ENCODE assay signal across 8 mouse cellular contexts in genomic region chr6:94400471-94401051, GRCm38 (mm10).
DNase-seq lines count a peak whose midpoint lies in the region; ATAC-seq and TF ChIP-seq lines count a peak whose summit lies in the region.

No protein-coding gene starts in this region.

- TF ChIP-seq CTCF in left cerebral cortex, adult 2 months (IDR thresholded peaks at IDR 0.05) = peak; percentile 69

- peak overlapping the region; percentile 36 for H3K4me3 ChIP-seq in left cerebral cortex, adult 2 months
- no peak overlapping the region for H3K4me3 ChIP-seq in embryonic facial prominence, embryonic 15.5 days (replicated peaks)
- no peak overlapping the region for H3K4me3 ChIP-seq in hindbrain, embryonic 12.5 days
- H3K4me3 ChIP-seq in midbrain, embryonic 11.5 days (ENCODE audit: low read depth, low read length) = no peak overlapping the region

- H3K4me1 ChIP-seq in embryonic facial prominence, embryonic 15.5 days = peaks cover 10% of the 10 kb centered on the region; the same call in 1 of the 2 replicates
- H3K4me1 ChIP-seq in hindbrain, embryonic 12.5 days = peaks cover 18% of the 10 kb centered on the region
- peaks cover 15% of the 10 kb centered on the region for H3K4me1 ChIP-seq in midbrain, embryonic 11.5 days (ENCODE audit: control insufficient read depth, insufficient read depth, low read length)

- H3K36me3 ChIP-seq in embryonic facial prominence, embryonic 15.5 days = no peaks in the 10 kb centered on the region
- no peaks in the 10 kb centered on the region for H3K36me3 ChIP-seq in hindbrain, embryonic 12.5 days
- H3K36me3 ChIP-seq in midbrain, embryonic 11.5 days (ENCODE audit: control insufficient read depth, insufficient read depth, low read length) = no peaks in the 10 kb centered on the region

- no peaks in the 10 kb centered on the region for H3K27me3 ChIP-seq in embryonic facial prominence, embryonic 15.5 days
- H3K27me3 ChIP-seq in hindbrain, embryonic 12.5 days = 0 out of 2 replicates have a peak, but pooled peaks cover 2% of the 10 kb centered on the region
- no peaks in the 10 kb centered on the region for H3K27me3 ChIP-seq in midbrain, embryonic 11.5 days (ENCODE audit: control insufficient read depth, insufficient read depth, low read length)

- peak overlapping the region; percentile 17 for H3K4me2 ChIP-seq in embryonic facial prominence, embryonic 15.5 days (replicated peaks)
- peak overlapping the region; percentile 39 for H3K4me2 ChIP-seq in hindbrain, embryonic 12.5 days (replicated peaks)
- H3K4me2 ChIP-seq in midbrain, embryonic 11.5 days = peak overlapping the region; percentile 0; the same call in 1 of the 2 replicates

- WGBS in embryonic facial prominence, embryonic 15.5 days = 42% methylated on average over 13 of the region's 13 CpGs
- WGBS in hindbrain, embryonic 12.5 days = 36% methylated on average over 13 of the region's 13 CpGs
- 46% methylated on average over 13 of the region's 13 CpGs for WGBS in midbrain, embryonic 11.5 days

- no peak for ATAC-seq in embryonic facial prominence, embryonic 15.5 days (ENCODE audit: insufficient number of reproducible peaks, low FRiP score, low TSS enrichment, low read depth)
- ATAC-seq in hindbrain, embryonic 12.5 days (ENCODE audit: low FRiP score) = peak; percentile 61
- peak; percentile 65; the same call in 1 of the 2 replicates for ATAC-seq in midbrain, embryonic 11.5 days (ENCODE audit: low FRiP score)

- no peak overlapping the region for H3K27ac ChIP-seq in left cerebral cortex, adult 2 months
- no peak overlapping the region for H3K27ac ChIP-seq in embryonic facial prominence, embryonic 15.5 days (replicated peaks)
- H3K27ac ChIP-seq in hindbrain, embryonic 12.5 days = peak overlapping the region; percentile 49; the same call in 1 of the 2 replicates
- H3K27ac ChIP-seq in midbrain, embryonic 11.5 days (ENCODE audit: low read depth, low read length) = peak overlapping the region; percentile 32; the same call in 1 of the 2 replicates

- peak; percentile 12 to 22 for DNase-seq in left cerebral cortex, adult 2 months (ENCODE audit: extremely low spot score in 1 of 2, low spot score in 2 of 2)
- DNase-seq in left cerebral cortex, adult 11 months (ENCODE audit: low spot score) = no peak
- peak; percentile 61 for DNase-seq in brain, adult 2 months (ENCODE audit: low read depth, low spot score)
- DNase-seq in left cerebral cortex, postnatal 10 days (ENCODE audit: extremely low spot score in 1 of 2, low spot score in 2 of 2) = peak; percentile 31 to 49
- peak; percentile 89 for DNase-seq in midbrain, embryonic 11.5 days (ENCODE audit: low spot score, missing footprints)
- no peak for DNase-seq in thymus, postnatal 10 days (ENCODE audit: low spot score in 2 of 2)

- H3K9ac ChIP-seq in embryonic facial prominence, embryonic 15.5 days = no peak overlapping the region
- no peak overlapping the region for H3K9ac ChIP-seq in hindbrain, embryonic 12.5 days
- no peak overlapping the region for H3K9ac ChIP-seq in midbrain, embryonic 11.5 days (ENCODE audit: low read length)

- intact Hi-C loops in left cerebral cortex, adult 2 months (cut with DNase I) = loop anchor here (1.0 kb wide), 1 partner anchor 319 kb away; no protein-coding TSS in a partner anchor
- intact Hi-C loops in left cerebral cortex, postnatal 10 days (cut with DNase I) = loop anchor here (10.0 kb wide), 1 partner anchor 316 kb away; no protein-coding TSS in a partner anchor

- H3K9me3 ChIP-seq in embryonic facial prominence, embryonic 15.5 days (replicated peaks) = no peaks in the 10 kb centered on the region
- H3K9me3 ChIP-seq in hindbrain, embryonic 12.5 days (replicated peaks) = no peaks in the 10 kb centered on the region
- H3K9me3 ChIP-seq in midbrain, embryonic 11.5 days (ENCODE audit: control insufficient read depth, low read length) = no peaks in the 10 kb centered on the region

Comparison
In these comparisons a context has a peak if more than half of its experiments do, and no peak if none do; other contexts are left out.
1. DNase-seq: peak in left cerebral cortex, adult 2 months (2 of 2), brain, adult 2 months (single experiment), left cerebral cortex, postnatal 10 days (2 of 2) and midbrain, embryonic 11.5 days (single experiment); none in left cerebral cortex, adult 11 months (single experiment) and thymus, postnatal 10 days (0 of 2).
2. H3K27ac ChIP-seq: peak in hindbrain, embryonic 12.5 days (single experiment) and midbrain, embryonic 11.5 days (single experiment); none in left cerebral cortex, adult 2 months (single experiment) and embryonic facial prominence, embryonic 15.5 days (single experiment).
3. Peak in every context shown above with its lines, with median percentiles within 50 percentile points of each other: H3K4me2 ChIP-seq.